Mouse (Mus musculus): Measurements from ENCODE around the gene Dlat. TPM values are rescaled to one million over a fixed set of nuclear protein-coding genes. Genes with fewer than 3 reads are reported as not detected.

Gene Dlat
- total RNA-seq (2021), result 100 to 1,000 TPM; 392 to 414 TPM
- long read RNA-seq, experiment 1, full-length matches to known transcripts, result 1,426 of 1,507 reads
- long read RNA-seq, experiment 1, partial matches to known transcripts, result 28 of 1,507 reads
- long read RNA-seq, experiment 1, other reads (novel, unspliced or antisense), result 53 of 1,507 reads
- long read RNA-seq, experiment 2, full-length matches to known transcripts, result 1,317 of 1,384 reads
- long read RNA-seq, experiment 2, partial matches to known transcripts, result 17 of 1,384 reads
- long read RNA-seq, experiment 2, other reads (novel, unspliced or antisense), result 50 of 1,384 reads

- intact Hi-C loops (cut with DNase I), result no loop called here
- DNase-seq, result peak; percentile 87 to 90
These were observed at the start of gene Dlat for GRCm38 (mm10) chr9:50659392-50660217. Gene Dlat (minus strand): TSS chr9:50659780.

DNA sequence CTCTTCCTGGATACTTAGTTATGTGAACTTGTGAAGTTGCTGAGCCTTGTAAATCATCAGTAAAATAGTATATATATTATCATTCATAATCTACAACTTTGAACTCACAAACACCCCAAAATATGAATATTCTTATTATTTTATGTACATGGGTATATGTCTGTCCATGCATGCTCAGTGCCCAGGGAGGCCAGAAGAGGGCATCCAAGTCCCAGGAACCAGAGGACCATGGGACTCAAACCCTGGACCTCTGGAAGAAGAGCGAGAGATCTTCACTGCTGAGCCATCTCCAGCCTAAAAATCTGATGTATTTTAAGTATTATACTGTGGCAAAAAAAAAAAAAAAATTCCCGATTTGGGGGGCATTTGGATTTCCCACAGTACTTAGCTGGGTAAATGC lies 49.5 kb upstream of the Dlat start:
- intact Hi-C loops (cut with DNase I), result loop anchor here (2.0 to 5.0 kb wide), 2 partner anchors 26 to 58 kb away; partner anchors contain the start of gene Fdxacb1
- peak; percentile 44 to 45 for DNase-seq

GRCm38 (mm10) chr9:50704907-50705306 lies 45.3 kb upstream of the Dlat start:
- intact Hi-C loops (cut with DNase I), result loop anchor here (5.0 kb wide), 1 partner anchor 62 kb away; the partner anchor contains the start of gene Fdxacb1
- DNase-seq, result no peak

- intact Hi-C loops (cut with DNase I), result no loop called here
- DNase-seq, result peak; percentile 28 to 50
These were observed 41.5 kb upstream of the Dlat start for GRCm38 (mm10) chr9:50700921-50701691.

DNA sequence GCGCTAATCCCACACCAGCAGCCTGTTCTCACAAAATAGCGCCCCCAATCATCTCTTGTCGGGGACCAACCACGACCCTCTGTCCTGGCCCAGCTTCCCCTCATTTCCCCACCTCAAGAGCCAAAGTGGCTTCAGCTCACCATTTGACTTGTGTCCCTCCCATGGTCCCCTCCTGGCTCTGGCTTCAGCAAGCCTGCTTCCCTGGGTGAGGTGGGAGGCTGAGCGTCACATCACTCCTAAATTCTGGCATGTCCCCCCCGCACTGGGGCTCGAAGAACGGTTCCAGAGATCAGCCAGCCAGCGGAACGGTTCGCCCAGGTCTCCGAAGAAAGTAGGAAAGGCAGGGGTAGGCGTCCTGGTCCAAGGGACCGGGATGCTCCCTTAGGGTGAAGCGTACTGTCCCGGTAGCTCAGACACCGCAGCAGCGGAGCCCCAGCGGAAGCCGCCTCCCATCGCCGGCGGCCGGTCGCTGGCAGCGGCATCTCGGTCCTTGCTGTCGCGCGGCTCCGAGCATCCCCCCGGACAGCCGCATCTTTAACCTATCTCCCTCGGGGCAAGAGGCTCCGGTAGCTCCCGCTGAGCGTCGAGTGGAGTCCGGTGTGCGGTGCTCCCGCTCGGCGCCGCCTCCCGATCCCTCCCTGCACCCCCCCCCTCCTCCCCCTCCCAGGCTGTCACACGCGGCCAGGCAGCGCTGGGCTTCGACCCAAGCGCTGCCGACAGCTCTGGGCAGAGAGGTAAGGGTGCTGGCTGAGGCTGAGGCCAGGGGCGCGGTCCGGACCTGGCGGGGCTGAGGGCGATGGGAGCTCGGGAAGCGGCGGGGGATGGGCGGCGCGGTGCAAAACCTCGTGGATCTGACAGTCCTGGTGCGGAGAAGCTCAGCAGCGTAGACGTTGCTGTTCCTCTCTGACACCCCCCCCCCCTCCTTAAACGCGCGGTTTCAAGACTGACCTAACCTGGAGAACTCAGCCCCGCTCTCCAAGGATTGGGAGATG lies 39.1 kb upstream of the Dlat start:
- DNase-seq, result peak; percentile 48 to 58
- intact Hi-C loops (cut with DNase I), result no loop called here

DNA sequence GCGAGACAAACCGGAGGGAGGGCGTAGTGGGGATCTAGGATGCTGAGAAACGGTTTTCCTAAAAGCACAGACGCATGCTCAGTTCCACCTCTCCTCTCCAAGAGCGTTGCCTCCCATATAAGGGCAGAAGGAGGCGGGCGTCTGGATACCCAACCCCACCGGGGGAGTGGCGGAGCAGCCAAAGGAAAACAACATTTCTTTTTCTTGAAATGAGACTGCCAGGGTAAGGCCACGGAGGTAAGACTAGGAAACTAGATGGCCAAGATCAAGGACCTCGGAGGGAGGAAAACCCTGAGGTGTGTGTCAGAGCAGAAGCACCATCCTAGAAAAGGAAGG lies 38.1 kb upstream of the Dlat start:
- intact Hi-C loops (cut with DNase I), result no loop called here

GRCm38 (mm10) chr9:50696851-50697705 lies 37.5 kb upstream of the Dlat start:
- intact Hi-C loops (cut with DNase I), result no loop called here
- DNase-seq, result no peak

More for the DNA sequence above, 38.1 kb upstream of the Dlat start:
- peak; percentile 70 to 76 for DNase-seq

GRCm38 (mm10) chr9:50695153-50695552 lies 35.6 kb upstream of the Dlat start:
- DNase-seq, result no peak
- intact Hi-C loops (cut with DNase I), result no loop called here

- DNase-seq, result peak; percentile 23 to 54
- intact Hi-C loops (cut with DNase I), result no loop called here
These were observed 34.1 kb upstream of the Dlat start for GRCm38 (mm10) chr9:50693631-50694030.

- intact Hi-C loops (cut with DNase I), result no loop called here
- no peak for DNase-seq
These were observed 33.3 kb upstream of the Dlat start for GRCm38 (mm10) chr9:50692626-50693580.

DNA sequence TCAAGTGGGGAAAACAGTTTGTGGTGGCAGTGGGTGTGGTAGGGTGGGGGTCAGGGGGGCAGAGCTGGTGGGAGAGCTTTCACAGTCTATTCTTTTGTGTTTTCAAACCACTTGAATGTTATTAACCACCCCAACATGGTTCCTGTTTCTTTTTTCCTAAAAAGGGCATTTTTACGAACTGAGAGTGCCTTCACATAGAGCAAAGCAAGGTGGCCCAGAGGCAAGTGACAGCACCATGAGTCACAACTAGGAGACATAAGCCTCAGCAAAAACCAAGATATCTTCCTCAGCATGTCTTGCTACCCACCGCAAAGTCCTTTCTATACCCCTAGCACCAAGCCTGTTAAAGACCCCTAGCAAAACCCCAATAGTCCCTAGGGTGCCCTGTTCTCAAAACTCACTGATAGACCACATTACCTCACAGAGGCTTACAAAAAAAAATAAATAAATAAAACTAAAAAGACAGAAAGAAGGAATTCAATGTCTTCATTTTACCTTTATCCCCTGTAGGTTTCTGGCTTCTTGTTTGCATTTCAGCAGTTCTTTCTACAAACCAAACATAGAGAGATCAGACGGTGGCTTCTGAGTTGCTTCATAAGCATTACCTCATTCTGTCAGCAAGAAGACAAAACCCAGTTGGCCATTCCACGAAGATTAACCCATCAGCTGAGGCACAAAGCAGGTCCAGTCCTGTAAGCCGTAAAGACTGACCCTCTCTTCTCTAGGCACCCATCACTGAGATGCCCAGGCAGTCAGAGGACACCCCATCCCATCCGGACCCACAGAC lies 27.5 kb upstream of the Dlat start:
- intact Hi-C loops (cut with DNase I), result no loop called here
- DNase-seq, result no peak

DNA sequence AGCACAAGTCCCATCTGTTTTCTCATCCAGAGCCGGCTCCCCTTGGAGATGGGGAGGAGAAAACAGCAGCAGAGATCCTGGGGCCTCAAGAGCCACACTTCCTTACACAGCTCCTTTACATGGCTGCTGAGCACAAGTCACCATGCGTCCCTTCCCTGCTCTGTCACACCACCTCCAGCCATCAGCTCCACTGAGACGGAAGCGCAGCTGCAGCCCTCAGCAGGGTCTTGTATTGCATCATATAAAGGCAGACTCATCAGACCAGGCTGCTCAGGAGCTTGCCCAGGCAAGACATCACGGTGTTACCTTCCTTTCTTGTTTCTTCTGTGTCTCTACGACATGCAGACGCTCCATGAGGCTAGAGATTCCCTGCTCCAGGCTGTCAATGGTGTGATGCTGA lies 22.1 kb upstream of the Dlat start:
- no peak for DNase-seq
- intact Hi-C loops (cut with DNase I), result no loop called here

- DNase-seq, result no peak
- intact Hi-C loops (cut with DNase I), result no loop called here
These were observed 19.8 kb upstream of the Dlat start for GRCm38 (mm10) chr9:50679406-50679805.

DNA sequence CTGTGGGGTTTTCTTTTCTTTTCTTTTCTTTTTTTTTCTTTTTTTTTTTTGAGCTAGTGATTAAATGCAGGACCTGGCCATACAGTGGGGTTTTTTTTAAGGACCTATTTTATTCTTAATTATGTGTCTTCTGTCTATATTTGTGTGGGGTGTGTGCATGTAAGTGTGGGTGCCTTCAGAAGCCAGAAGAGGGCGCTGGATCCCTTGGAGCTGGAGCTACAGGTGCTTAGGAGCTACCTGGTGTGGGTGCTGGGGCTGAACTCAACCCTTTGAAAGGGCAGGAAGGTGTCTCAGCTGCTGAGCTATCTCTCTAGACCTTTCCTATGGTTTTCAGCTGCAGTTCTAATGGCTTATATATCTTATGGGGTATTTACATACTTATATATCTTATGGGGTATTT lies 15.2 kb upstream of the Dlat start:
- intact Hi-C loops (cut with DNase I), result no loop called here
- DNase-seq, result no peak

DNA sequence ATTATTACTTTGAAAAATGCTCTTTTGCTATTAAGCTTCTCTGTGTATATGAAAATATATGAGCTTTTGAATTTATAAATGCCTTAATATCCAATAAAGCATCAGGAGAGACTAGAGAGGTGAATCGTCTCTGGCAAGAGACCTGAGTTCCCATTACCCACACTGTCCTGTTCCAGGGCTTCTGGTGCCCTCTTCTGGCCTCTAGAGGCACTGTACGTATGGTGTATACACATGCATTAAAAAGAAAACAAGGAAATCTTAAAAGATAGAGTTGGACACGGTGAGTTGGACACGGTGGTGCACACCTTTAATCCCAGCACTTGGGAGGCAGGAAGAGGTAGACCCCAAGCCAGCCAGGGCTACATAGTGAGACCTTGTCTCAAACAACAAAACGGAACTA lies 11.1 kb upstream of the Dlat start:
- peak; percentile 50 to 69 for DNase-seq
- intact Hi-C loops (cut with DNase I), result no loop called here

- intact Hi-C loops (cut with DNase I), result no loop called here
- DNase-seq, result no peak
These were observed 8.3 kb upstream of the Dlat start for GRCm38 (mm10) chr9:50667579-50668498.

Data from heart, postnatal 14 days (tissue).